Mouse (Mus musculus): ENCODE data around the gene Wnt9a. TPM values are rescaled to one million over a fixed set of nuclear protein-coding genes. Genes with fewer than 3 reads are reported as not detected.
A peak's percentile ranks its signal among the peaks of the same experiment; 100 is the strongest.

Gene Wnt9a
- total and polyA plus RNA-seq, 2 experiments from 2014 or later, result 2.8 to 4.0 TPM

DNA sequence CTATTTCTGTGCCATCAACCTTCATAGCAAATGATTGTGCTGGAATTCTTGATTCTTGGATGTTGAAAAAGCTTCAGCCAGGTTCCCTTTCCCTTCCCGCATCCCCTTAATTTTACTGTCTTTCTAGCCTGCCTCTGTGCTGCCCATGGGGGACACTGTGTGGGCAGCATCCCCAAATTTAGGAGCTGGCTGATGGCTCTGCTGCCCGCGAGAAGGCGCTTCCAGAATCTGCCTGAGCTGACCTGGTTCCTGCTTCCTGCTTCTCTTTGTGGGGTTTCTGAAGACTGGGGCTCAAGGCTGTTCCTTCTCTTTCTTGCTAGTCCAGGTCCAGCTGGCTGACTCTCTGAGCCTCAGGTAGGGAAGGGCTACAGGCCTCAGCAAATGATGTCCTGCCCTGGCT is 48.1 kb downstream of the Wnt9a start:
- no peak overlapping the region for H3K4me2 ChIP-seq (ENCODE audit: low read depth, low read length)
- no peak overlapping the region for H3K4me3 ChIP-seq (ENCODE audit: low read depth, low read length)
- H3K36me3 ChIP-seq (replicated peaks; ENCODE audit: control insufficient read depth, insufficient read depth, low read length), result no peaks in the 10 kb centered on the region
- H3K27ac ChIP-seq (ENCODE audit: low read depth), result no peak overlapping the region
- no peaks in the 10 kb centered on the region for H3K27me3 ChIP-seq (ENCODE audit: control insufficient read depth, insufficient read depth, low read length)
- TF ChIP-seq CTCF (IDR thresholded peaks at IDR 0.05; ENCODE audit: low read depth) (no peak), EP300 (IDR thresholded peaks at IDR 0.05; ENCODE audit: low read depth) (no peak)
- ATAC-seq (ENCODE audit: insufficient read depth, low read depth), result no peak
- no peaks in the 10 kb centered on the region for H3K4me1 ChIP-seq (ENCODE audit: control insufficient read depth, insufficient read depth)
- no peaks in the 10 kb centered on the region for H3K9me3 ChIP-seq (replicated peaks; ENCODE audit: control insufficient read depth, low read length)
- DNase-seq (ENCODE audit: low spot score), result no peak
- no peak overlapping the region for H3K9ac ChIP-seq (replicated peaks; ENCODE audit: low read depth, low read length)
- WGBS, result 85% methylated on average over 4 of the region's 4 CpGs

DNA sequence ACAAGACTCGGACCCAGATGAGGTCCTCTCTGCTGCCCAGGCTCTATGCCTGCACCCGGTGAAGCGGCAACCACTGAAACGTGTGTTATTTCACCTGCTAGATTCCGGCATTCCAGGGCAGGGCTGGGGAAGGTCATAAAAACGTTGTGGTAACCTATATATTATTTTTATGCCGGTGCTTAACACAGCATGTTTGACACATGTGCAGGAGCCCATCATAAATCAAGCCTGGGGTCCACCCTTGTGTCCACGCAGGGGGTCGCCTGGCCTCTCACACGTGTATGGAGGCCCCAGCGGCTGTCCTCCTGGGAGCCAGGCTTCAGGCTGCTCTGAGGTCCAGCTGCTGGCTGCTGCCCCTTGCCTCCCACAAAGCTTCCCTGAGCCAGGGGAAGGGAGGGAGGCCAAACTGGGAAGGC is 50.2 kb downstream of the Wnt9a start:
- H3K4me1 ChIP-seq (ENCODE audit: control insufficient read depth, insufficient read depth), result no peaks in the 10 kb centered on the region
- 63% methylated on average over 11 of the region's 11 CpGs for WGBS
- H3K4me3 ChIP-seq (ENCODE audit: low read depth, low read length), result no peak overlapping the region
- TF ChIP-seq EP300 (IDR thresholded peaks at IDR 0.05; ENCODE audit: low read depth) (no peak), CTCF (IDR thresholded peaks at IDR 0.05; ENCODE audit: low read depth) (no peak)
- no peak overlapping the region for H3K4me2 ChIP-seq (ENCODE audit: low read depth, low read length)
- no peak overlapping the region for H3K9ac ChIP-seq (replicated peaks; ENCODE audit: low read depth, low read length)
- H3K27me3 ChIP-seq (ENCODE audit: control insufficient read depth, insufficient read depth, low read length), result no peaks in the 10 kb centered on the region
- H3K36me3 ChIP-seq (replicated peaks; ENCODE audit: control insufficient read depth, insufficient read depth, low read length), result no peaks in the 10 kb centered on the region
- no peak overlapping the region for H3K27ac ChIP-seq (ENCODE audit: low read depth)
- H3K9me3 ChIP-seq (replicated peaks; ENCODE audit: control insufficient read depth, low read length), result no peaks in the 10 kb centered on the region
- ATAC-seq (ENCODE audit: insufficient read depth, low read depth) (no peak), DNase-seq (ENCODE audit: low spot score) (no peak)

DNA sequence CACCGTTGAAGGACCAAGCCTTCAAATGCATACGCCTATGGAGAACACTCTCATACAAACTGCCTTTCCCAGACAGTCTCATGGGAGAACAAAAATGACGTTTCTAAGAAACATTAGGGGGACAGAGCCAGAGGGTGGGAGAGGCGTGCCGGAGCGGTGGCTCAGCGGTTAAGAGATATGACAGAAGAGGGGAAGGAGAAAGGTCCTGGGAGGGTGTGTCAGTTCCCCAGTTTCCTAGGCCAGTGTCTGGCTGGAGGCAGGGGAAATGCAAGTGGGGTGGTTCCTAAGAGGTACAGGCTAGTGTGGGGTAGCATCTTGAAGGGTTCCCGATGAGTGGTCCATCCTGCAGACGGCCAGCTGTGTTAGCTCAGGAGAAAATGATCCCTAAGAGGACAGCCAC is 54.6 kb downstream of the Wnt9a start:
- Histone ChIP-seq H3K4me3 (ENCODE audit: low read depth, low read length) (no peak overlapping the region), H3K36me3 (replicated peaks; ENCODE audit: control insufficient read depth, insufficient read depth, low read length) (no peaks in the 10 kb centered on the region), H3K4me2 (ENCODE audit: low read depth, low read length) (no peak overlapping the region), H3K9me3 (replicated peaks; ENCODE audit: control insufficient read depth, low read length) (no peaks in the 10 kb centered on the region), H3K27ac (ENCODE audit: low read depth) (no peak overlapping the region), H3K4me1 (ENCODE audit: control insufficient read depth, insufficient read depth) (no peaks in the 10 kb centered on the region), H3K9ac (replicated peaks; ENCODE audit: low read depth, low read length) (no peak overlapping the region), H3K27me3 (ENCODE audit: control insufficient read depth, insufficient read depth, low read length) (no peaks in the 10 kb centered on the region)
- no peak for DNase-seq (ENCODE audit: low spot score)
- TF ChIP-seq CTCF (IDR thresholded peaks at IDR 0.05; ENCODE audit: low read depth) (no peak), EP300 (IDR thresholded peaks at IDR 0.05; ENCODE audit: low read depth) (no peak)
- WGBS, result 77% methylated on average over 9 of the region's 9 CpGs
- ATAC-seq (ENCODE audit: insufficient read depth, low read depth), result no peak

DNA sequence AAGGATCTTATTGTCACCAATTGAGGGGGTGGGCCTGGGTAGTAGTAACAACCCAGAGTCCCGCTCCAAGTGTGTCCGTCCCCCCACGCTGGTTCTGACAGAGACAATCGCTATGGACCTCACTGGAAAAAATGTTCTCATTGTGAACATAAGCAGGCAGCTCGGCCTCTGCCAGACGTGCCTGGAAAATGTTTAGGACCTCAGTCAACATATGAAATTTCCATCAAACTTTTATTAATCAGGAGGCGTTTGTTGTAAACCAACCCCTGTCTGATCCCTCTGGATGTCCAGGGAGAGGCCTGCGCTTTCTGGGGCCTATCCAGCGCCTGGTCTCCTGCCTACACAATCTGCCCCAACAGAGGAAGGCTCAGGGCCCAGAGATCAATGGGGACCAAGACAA is 57.3 kb downstream of the Wnt9a start:
- Histone ChIP-seq H3K36me3 (replicated peaks; ENCODE audit: control insufficient read depth, insufficient read depth, low read length) (no peaks in the 10 kb centered on the region), H3K4me1 (ENCODE audit: control insufficient read depth, insufficient read depth) (no peaks in the 10 kb centered on the region), H3K4me3 (ENCODE audit: low read depth, low read length) (no peak overlapping the region), H3K9me3 (replicated peaks; ENCODE audit: control insufficient read depth, low read length) (no peaks in the 10 kb centered on the region), H3K4me2 (ENCODE audit: low read depth, low read length) (no peak overlapping the region), H3K9ac (replicated peaks; ENCODE audit: low read depth, low read length) (no peak overlapping the region), H3K27me3 (ENCODE audit: control insufficient read depth, insufficient read depth, low read length) (no peaks in the 10 kb centered on the region), H3K27ac (ENCODE audit: low read depth) (no peak overlapping the region; the same call in 1 of the 2 replicates)
- no peak for ATAC-seq (ENCODE audit: insufficient read depth, low read depth)
- 80% methylated on average over 9 of the region's 9 CpGs for WGBS
- no peak for DNase-seq (ENCODE audit: low spot score)
- no peak for TF ChIP-seq EP300 (IDR thresholded peaks at IDR 0.05; ENCODE audit: low read depth)
- TF ChIP-seq CTCF (IDR thresholded peaks at IDR 0.05; ENCODE audit: low read depth), result no peak

DNA sequence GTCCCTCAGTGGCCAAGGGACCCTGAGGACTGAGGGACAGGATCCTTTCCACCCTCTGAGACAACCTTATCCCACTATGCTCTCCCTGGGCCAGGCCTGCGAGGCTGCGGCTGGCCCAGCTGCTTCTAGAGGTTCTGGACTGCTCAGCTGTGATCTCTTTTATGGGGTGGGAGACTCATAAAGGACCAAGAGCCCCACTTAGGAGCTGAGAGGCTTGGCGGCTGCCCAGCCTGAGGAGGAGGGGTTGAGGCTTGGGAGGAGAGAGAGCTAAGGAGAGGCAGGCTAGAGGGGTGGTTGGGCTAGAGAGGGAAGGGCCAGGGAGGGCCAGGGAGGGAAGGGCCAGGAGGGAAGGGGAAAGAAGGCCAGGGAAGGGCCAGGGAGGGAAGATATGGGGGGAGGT is 57.7 kb downstream of the Wnt9a start:
- no peaks in the 10 kb centered on the region for H3K36me3 ChIP-seq (replicated peaks; ENCODE audit: control insufficient read depth, insufficient read depth, low read length)
- DNase-seq (ENCODE audit: low spot score) (peak; percentile 47), ATAC-seq (ENCODE audit: insufficient read depth, low read depth) (peak; percentile 67)
- no peaks in the 10 kb centered on the region for H3K27me3 ChIP-seq (ENCODE audit: control insufficient read depth, insufficient read depth, low read length)
- no peaks in the 10 kb centered on the region for H3K9me3 ChIP-seq (replicated peaks; ENCODE audit: control insufficient read depth, low read length)
- H3K4me3 ChIP-seq (ENCODE audit: low read depth, low read length), result no peak overlapping the region
- no peak overlapping the region; the same call in 1 of the 2 replicates for H3K27ac ChIP-seq (ENCODE audit: low read depth)
- H3K9ac ChIP-seq (replicated peaks; ENCODE audit: low read depth, low read length), result no peak overlapping the region
- TF ChIP-seq CTCF (IDR thresholded peaks at IDR 0.05; ENCODE audit: low read depth) (no peak), EP300 (IDR thresholded peaks at IDR 0.05; ENCODE audit: low read depth) (no peak)
- H3K4me1 ChIP-seq (ENCODE audit: control insufficient read depth, insufficient read depth), result no peaks in the 10 kb centered on the region
- WGBS, result 32% methylated on average over 3 of the region's 3 CpGs
- no peak overlapping the region for H3K4me2 ChIP-seq (ENCODE audit: low read depth, low read length)

DNA sequence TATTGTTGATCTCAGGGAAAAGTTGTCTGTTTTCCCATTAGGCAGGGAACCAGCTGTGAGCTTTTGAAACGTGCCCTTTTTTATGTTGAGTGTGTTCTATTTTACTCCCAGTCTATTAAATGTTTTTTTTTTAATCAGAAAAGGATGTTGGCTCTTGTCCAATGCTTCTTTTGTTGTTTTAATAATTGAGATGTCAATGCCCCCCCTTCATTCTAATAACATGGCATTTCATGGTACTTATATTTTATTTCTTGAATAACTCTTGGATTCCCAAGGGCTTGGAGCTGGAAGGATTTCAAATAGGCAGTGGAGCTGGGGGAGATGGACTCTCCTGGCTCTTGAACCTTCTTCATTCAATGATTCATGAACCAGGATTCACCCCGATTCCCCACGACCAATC is 59.3 kb downstream of the Wnt9a start:
- no peaks in the 10 kb centered on the region for H3K36me3 ChIP-seq (replicated peaks; ENCODE audit: control insufficient read depth, insufficient read depth, low read length)
- DNase-seq (ENCODE audit: low spot score) (no peak), ATAC-seq (ENCODE audit: insufficient read depth, low read depth) (no peak)
- no peak overlapping the region for H3K4me2 ChIP-seq (ENCODE audit: low read depth, low read length)
- no peaks in the 10 kb centered on the region for H3K27me3 ChIP-seq (ENCODE audit: control insufficient read depth, insufficient read depth, low read length)
- no peaks in the 10 kb centered on the region for H3K4me1 ChIP-seq (ENCODE audit: control insufficient read depth, insufficient read depth)
- WGBS, result 69% methylated on average over 3 of the region's 3 CpGs
- H3K9me3 ChIP-seq (replicated peaks; ENCODE audit: control insufficient read depth, low read length), result no peaks in the 10 kb centered on the region
- H3K9ac ChIP-seq (replicated peaks; ENCODE audit: low read depth, low read length), result no peak overlapping the region
- no peak overlapping the region for H3K27ac ChIP-seq (ENCODE audit: low read depth)
- TF ChIP-seq EP300 (IDR thresholded peaks at IDR 0.05; ENCODE audit: low read depth) (no peak), CTCF (IDR thresholded peaks at IDR 0.05; ENCODE audit: low read depth) (no peak)
- H3K4me3 ChIP-seq (ENCODE audit: low read depth, low read length), result no peak overlapping the region

All from heart, postnatal 0 days (tissue).